Mouse (Mus musculus) liver, embryonic 16.5 days (tissue): ENCODE results near the gene Gbp2b. TPM values are rescaled to one million over a fixed set of nuclear protein-coding genes. Genes with fewer than 3 reads are reported as not detected.
"Not testable (repeated sequence)": the region's sequence is repeated elsewhere in the genome, so short reads cannot be mapped to it uniquely, and the experiment has no call there.

Experiments
- ATAC-seq: fragments of 200-750 bp; cut with Nextera tagmentation; 2 replicates; pipeline ENCODE4 v1.8.0; 2017; ENCODE audit warnings: low read depth, mild to moderate bottlenecking, moderate number of reproducible peaks, moderate library complexity
- H3K27ac ChIP-seq: fragments of 300-500 bp; sonication (generic); 2 replicates; pipeline ENCODE4 v1.5.1; 2014; ENCODE audit warnings: mild to moderate bottlenecking, low read length
- H3K27me3 ChIP-seq: fragments of 300-500 bp; sonication (generic); 2 replicates; pipeline ENCODE4 v1.6.1; 2014; ENCODE audit warnings: low read depth, low read length, mixed read lengths; ENCODE audit not compliant: control insufficient read depth, insufficient read depth
- H3K36me3 ChIP-seq: fragments of 300-500 bp; sonication (generic); 2 replicates; pipeline ENCODE4 v1.6.1; 2014; ENCODE audit warnings: mild to moderate bottlenecking; ENCODE audit not compliant: control insufficient read depth, insufficient read depth
- H3K4me1 ChIP-seq: fragments of 300-500 bp; sonication (generic); 2 replicates; pipeline ENCODE4 v1.6.1; 2014; ENCODE audit warnings: low read depth, low read length, mixed read lengths; ENCODE audit not compliant: control insufficient read depth
- H3K4me2 ChIP-seq: fragments of 300-500 bp; sonication (generic); 2 replicates; pipeline ENCODE4 v1.6.1; 2014; ENCODE audit warnings: low read depth, low read length, mixed read lengths
- H3K4me3 ChIP-seq: fragments of 300-500 bp; sonication (generic); 2 replicates; pipeline ENCODE4 v1.5.1; 2014; ENCODE audit warnings: low read depth, mild to moderate bottlenecking, low read length
- H3K9ac ChIP-seq: fragments of 300-500 bp; sonication (generic); 2 replicates; pipeline ENCODE4 v1.6.1; 2014; ENCODE audit warnings: low read depth, low read length
- H3K9me3 ChIP-seq: fragments of 300-500 bp; sonication (generic); replicated peaks from 2 replicates; pipeline ENCODE4 v1.6.1; 2016; ENCODE audit warnings: low read length; ENCODE audit not compliant: control insufficient read depth
- WGBS: fragments of 180-500 bp; shearing (Covaris S2); extraction: QIAGEN DNeasy Blood & Tissue Kit; methylation state at CpG from one replicate; pipeline ENCODE4 v1.1.7; 2014; ENCODE audit not compliant: insufficient replicate concordance; 5-methylcytosine and 5-hydroxymethylcytosine counted together
- polyA plus RNA-seq: library from polyadenylated mRNA; unstranded; fragments of >200 nt; fragmentation: Nextera tagmentation; extraction: Ambion mirVana; gene quantifications from 2 replicates; pipeline ENCODE4 v1.2.1, GENCODE M21; 2015

Gbp2b gene
- polyA plus RNA-seq, 1 experiment from 2014 or later, result not detected

GRCm38 (mm10) chr3:142561666-142562065 is 33.0 kb upstream of the Gbp2b start:
- no peaks in the 10 kb centered on the region for H3K9me3 ChIP-seq
- H3K4me1 ChIP-seq, result peaks cover 2% of the 10 kb centered on the region; the same call in 1 of the 2 replicates
- no peak overlapping the region for H3K4me3 ChIP-seq
- ATAC-seq, result no peak
- WGBS, result 58% methylated on average over 7 of the region's 7 CpGs
- H3K27me3 ChIP-seq, result no peaks in the 10 kb centered on the region
- H3K27ac ChIP-seq, result no peak overlapping the region
- no peak overlapping the region for H3K9ac ChIP-seq
- no peak overlapping the region for H3K4me2 ChIP-seq
- H3K36me3 ChIP-seq, result no peaks in the 10 kb centered on the region

- WGBS, result 58% methylated on average over 5 of the region's 5 CpGs
- not testable (repeated sequence) for H3K4me3 ChIP-seq, H3K36me3 ChIP-seq, H3K4me2 ChIP-seq, H3K9me3 ChIP-seq, H3K9ac ChIP-seq, ATAC-seq, H3K27ac ChIP-seq, H3K27me3 ChIP-seq, H3K4me1 ChIP-seq
Observed at GRCm38 (mm10) chr3:142567490-142567889, 27.2 kb upstream of the Gbp2b start.

- H3K9me3 ChIP-seq, result no peaks in the 10 kb centered on the region
- no peak overlapping the region for H3K4me3 ChIP-seq
- H3K4me1 ChIP-seq, result no peaks in the 10 kb centered on the region
- no peak for ATAC-seq
- no peak overlapping the region for H3K4me2 ChIP-seq
- no peaks in the 10 kb centered on the region for H3K27me3 ChIP-seq
- H3K36me3 ChIP-seq, result no peaks in the 10 kb centered on the region
- WGBS, result 56% methylated on average over 4 of the region's 4 CpGs
- no peak overlapping the region for H3K9ac ChIP-seq
- H3K27ac ChIP-seq, result no peak overlapping the region
Observed at GRCm38 (mm10) chr3:142570738-142571137, 23.9 kb upstream of the Gbp2b start.

GRCm38 (mm10) chr3:142577108-142577507 is 17.5 kb upstream of the Gbp2b start:
- Histone ChIP-seq H3K27ac (no peak overlapping the region), H3K4me2 (no peak overlapping the region), H3K9me3 (no peaks in the 10 kb centered on the region), H3K4me3 (no peak overlapping the region), H3K9ac (no peak overlapping the region), H3K27me3 (no peaks in the 10 kb centered on the region), H3K36me3 (no peaks in the 10 kb centered on the region), H3K4me1 (no peaks in the 10 kb centered on the region)
- no peak for ATAC-seq
- WGBS, result 39% methylated on average over 3 of the region's 3 CpGs

GRCm38 (mm10) chr3:142578342-142578741 is 16.3 kb upstream of the Gbp2b start:
- Histone ChIP-seq H3K27me3 (no peaks in the 10 kb centered on the region), H3K36me3 (no peaks in the 10 kb centered on the region), H3K9ac (no peak overlapping the region), H3K27ac (no peak overlapping the region), H3K4me1 (no peaks in the 10 kb centered on the region), H3K9me3 (no peaks in the 10 kb centered on the region), H3K4me2 (no peak overlapping the region), H3K4me3 (no peak overlapping the region)
- 56% methylated on average over 4 of the region's 4 CpGs for WGBS
- ATAC-seq, result no peak

GRCm38 (mm10) chr3:142583067-142583466 is 11.6 kb upstream of the Gbp2b start:
- Histone ChIP-seq H3K9ac (no peak overlapping the region), H3K4me3 (no peak overlapping the region), H3K9me3 (no peaks in the 10 kb centered on the region), H3K27ac (no peak overlapping the region), H3K4me1 (no peaks in the 10 kb centered on the region), H3K4me2 (no peak overlapping the region), H3K36me3 (no peaks in the 10 kb centered on the region), H3K27me3 (no peaks in the 10 kb centered on the region)
- 63% methylated on average over 4 of the region's 4 CpGs for WGBS
- no peak for ATAC-seq

GRCm38 (mm10) chr3:142587386-142587785 is 7.3 kb upstream of the Gbp2b start:
- H3K9me3 ChIP-seq, result no peaks in the 10 kb centered on the region
- H3K4me2 ChIP-seq, result no peak overlapping the region
- H3K9ac ChIP-seq, result no peak overlapping the region
- no peaks in the 10 kb centered on the region for H3K27me3 ChIP-seq
- H3K36me3 ChIP-seq, result no peaks in the 10 kb centered on the region
- H3K4me1 ChIP-seq, result no peaks in the 10 kb centered on the region
- ATAC-seq, result no peak
- no peak overlapping the region for H3K27ac ChIP-seq
- no peak overlapping the region for H3K4me3 ChIP-seq

GRCm38 (mm10) chr3:142588888-142589287 is 5.8 kb upstream of the Gbp2b start:
- no peaks in the 10 kb centered on the region for H3K4me1 ChIP-seq
- no peak overlapping the region for H3K9ac ChIP-seq
- ATAC-seq, result no peak
- H3K27ac ChIP-seq, result no peak overlapping the region
- no peaks in the 10 kb centered on the region for H3K36me3 ChIP-seq
- H3K27me3 ChIP-seq, result no peaks in the 10 kb centered on the region
- no peak overlapping the region for H3K4me2 ChIP-seq
- H3K4me3 ChIP-seq, result no peak overlapping the region
- no peaks in the 10 kb centered on the region for H3K9me3 ChIP-seq
- WGBS, result 46% methylated on average over 2 of the region's 2 CpGs

GRCm38 (mm10) chr3:142590431-142591067 is 4.1 kb upstream of the Gbp2b start:
- H3K9me3 ChIP-seq, result no peaks in the 10 kb centered on the region
- no peaks in the 10 kb centered on the region for H3K27me3 ChIP-seq
- 51% methylated on average over 4 of the region's 4 CpGs for WGBS
- no peak overlapping the region for H3K4me3 ChIP-seq
- H3K4me2 ChIP-seq, result no peak overlapping the region
- no peak overlapping the region for H3K27ac ChIP-seq
- H3K36me3 ChIP-seq, result no peaks in the 10 kb centered on the region
- H3K9ac ChIP-seq, result no peak overlapping the region
- no peaks in the 10 kb centered on the region for H3K4me1 ChIP-seq
- no peak for ATAC-seq
